Mouse (Mus musculus) embryonic fibroblast, embryonic 13.5 days (primary cell): ENCODE data around the gene Mrpl47.

Experiments
- CTCF ChIP-seq: IDR thresholded peaks from 2 replicates; pipeline ENCODE4 v1.5.1; 2011; ENCODE audit warnings: mild to moderate bottlenecking, control low read depth, low read length, moderate library complexity, borderline replicate concordance; ENCODE audit not compliant: insufficient read depth
- POLR2A ChIP-seq: IDR thresholded peaks from 2 replicates; pipeline ENCODE4 v1.6.1; 2011; ENCODE audit warnings: low read depth, mild to moderate bottlenecking, control low read depth, low read length, moderate library complexity

GRCm38 (mm10) chr3:32759212-32759611, 21.8 kb upstream of the Mrpl47 start:
- no peak for TF ChIP-seq CTCF
- TF ChIP-seq POLR2A = no peak
